Mouse (Mus musculus): ENCODE data around the gene Oser1. TPM values are rescaled to one million over a fixed set of nuclear protein-coding genes. Genes with fewer than 3 reads are reported as not detected.
"Not testable (repeated sequence)": the region's sequence is repeated elsewhere in the genome, so short reads cannot be mapped to it uniquely, and the experiment has no call there.

Oser1 gene
- polyA plus RNA-seq, 1 experiment from 2014 or later, result 83.2 TPM

GRCm38 (mm10) chr2:163417026-163417425 is 7.5 kb downstream of the Oser1 start:
- Histone ChIP-seq H3K4me3 (ENCODE audit: low read length) (no peak overlapping the region), H3K9ac (ENCODE audit: low read length) (no peak overlapping the region), H3K27ac (ENCODE audit: low read length) (no peak overlapping the region), H3K9me3 (ENCODE audit: control insufficient read depth, low read length) (no peaks in the 10 kb centered on the region), H3K4me1 (replicated peaks; ENCODE audit: control insufficient read depth, insufficient read depth, low read length) (peaks cover 18% of the 10 kb centered on the region), H3K27me3 (ENCODE audit: control insufficient read depth, insufficient read depth, low read depth, low read length) (no peaks in the 10 kb centered on the region), H3K4me2 (ENCODE audit: low read depth, low read length) (no peak overlapping the region), H3K36me3 (ENCODE audit: control insufficient read depth, insufficient read depth, low read length) (peaks cover 10% of the 10 kb centered on the region)
- no peak for ATAC-seq (ENCODE audit: low read depth)
- WGBS, result 90% methylated on average over 6 of the region's 6 CpGs

GRCm38 (mm10) chr2:163412846-163413590 is 11.5 kb downstream of the Oser1 start:
- 86% methylated on average over 9 of the region's 9 CpGs for WGBS
- Histone ChIP-seq H3K36me3 (ENCODE audit: control insufficient read depth, insufficient read depth, low read length) (peaks cover 30% of the 10 kb centered on the region), H3K4me3 (ENCODE audit: low read length) (no peak overlapping the region), H3K27ac (ENCODE audit: low read length) (no peak overlapping the region), H3K9ac (ENCODE audit: low read length) (no peak overlapping the region), H3K27me3 (ENCODE audit: control insufficient read depth, insufficient read depth, low read depth, low read length) (no peaks in the 10 kb centered on the region), H3K4me1 (replicated peaks; ENCODE audit: control insufficient read depth, insufficient read depth, low read length) (peaks cover 6% of the 10 kb centered on the region), H3K4me2 (ENCODE audit: low read depth, low read length) (no peak overlapping the region), H3K9me3 (ENCODE audit: control insufficient read depth, low read length) (no peaks in the 10 kb centered on the region)
- ATAC-seq (ENCODE audit: low read depth), result no peak

- Histone ChIP-seq H3K9me3 (ENCODE audit: control insufficient read depth, low read length) (no peaks in the 10 kb centered on the region), H3K27me3 (ENCODE audit: control insufficient read depth, insufficient read depth, low read depth, low read length) (no peaks in the 10 kb centered on the region), H3K4me1 (replicated peaks; ENCODE audit: control insufficient read depth, insufficient read depth, low read length) (peaks cover under 1% of the 10 kb centered on the region), H3K4me3 (ENCODE audit: low read length) (no peak overlapping the region), H3K27ac (ENCODE audit: low read length) (no peak overlapping the region), H3K9ac (ENCODE audit: low read length) (no peak overlapping the region), H3K36me3 (ENCODE audit: control insufficient read depth, insufficient read depth, low read length) (peaks cover 31% of the 10 kb centered on the region), H3K4me2 (ENCODE audit: low read depth, low read length) (no peak overlapping the region)
- no peak for ATAC-seq (ENCODE audit: low read depth)
- WGBS, result 96% methylated on average over 4 of the region's 4 CpGs
Observed at GRCm38 (mm10) chr2:163412419-163412818, 12.1 kb downstream of the Oser1 start.

GRCm38 (mm10) chr2:163411840-163412239 is 12.7 kb downstream of the Oser1 start:
- Histone ChIP-seq H3K27ac (ENCODE audit: low read length) (no peak overlapping the region), H3K27me3 (ENCODE audit: control insufficient read depth, insufficient read depth, low read depth, low read length) (no peaks in the 10 kb centered on the region), H3K9ac (ENCODE audit: low read length) (no peak overlapping the region), H3K9me3 (ENCODE audit: control insufficient read depth, low read length) (no peaks in the 10 kb centered on the region), H3K36me3 (ENCODE audit: control insufficient read depth, insufficient read depth, low read length) (peaks cover 36% of the 10 kb centered on the region), H3K4me2 (ENCODE audit: low read depth, low read length) (no peak overlapping the region), H3K4me1 (replicated peaks; ENCODE audit: control insufficient read depth, insufficient read depth, low read length) (no peaks in the 10 kb centered on the region), H3K4me3 (ENCODE audit: low read length) (no peak overlapping the region)
- whole genome bisulfite sequencing, result 93% methylated on average over 4 of the region's 4 CpGs
- ATAC-seq (ENCODE audit: low read depth), result no peak

GRCm38 (mm10) chr2:163411344-163411743 is 13.2 kb downstream of the Oser1 start:
- H3K4me2 ChIP-seq (ENCODE audit: low read depth, low read length); H3K27ac ChIP-seq (ENCODE audit: low read length); ATAC-seq (ENCODE audit: low read depth); H3K27me3 ChIP-seq (ENCODE audit: control insufficient read depth, insufficient read depth, low read depth, low read length); H3K4me3 ChIP-seq (ENCODE audit: low read length); H3K9ac ChIP-seq (ENCODE audit: low read length); H3K4me1 ChIP-seq (replicated peaks; ENCODE audit: control insufficient read depth, insufficient read depth, low read length); H3K9me3 ChIP-seq (ENCODE audit: control insufficient read depth, low read length): not testable (repeated sequence)
- peaks cover 36% of the 10 kb centered on the region for H3K36me3 ChIP-seq (ENCODE audit: control insufficient read depth, insufficient read depth, low read length)
- WGBS, result 86% methylated on average over 3 of the region's 3 CpGs

- no peak overlapping the region for H3K4me2 ChIP-seq (ENCODE audit: low read depth, low read length)
- whole genome bisulfite sequencing, result 91% methylated on average over 3 of the region's 3 CpGs
- H3K4me1 ChIP-seq (replicated peaks; ENCODE audit: control insufficient read depth, insufficient read depth, low read length), result no peaks in the 10 kb centered on the region
- ATAC-seq (ENCODE audit: low read depth), result no peak
- no peak overlapping the region for H3K9ac ChIP-seq (ENCODE audit: low read length)
- no peaks in the 10 kb centered on the region for H3K9me3 ChIP-seq (ENCODE audit: control insufficient read depth, low read length)
- no peak overlapping the region for H3K27ac ChIP-seq (ENCODE audit: low read length)
- H3K27me3 ChIP-seq (ENCODE audit: control insufficient read depth, insufficient read depth, low read depth, low read length), result no peaks in the 10 kb centered on the region
- no peak overlapping the region for H3K4me3 ChIP-seq (ENCODE audit: low read length)
- peaks cover 41% of the 10 kb centered on the region for H3K36me3 ChIP-seq (ENCODE audit: control insufficient read depth, insufficient read depth, low read length)
Observed at GRCm38 (mm10) chr2:163410211-163410610, 14.3 kb downstream of the Oser1 start.

GRCm38 (mm10) chr2:163404037-163404815 is 20.3 kb downstream of the Oser1 start:
- 0 out of 2 replicates have a peak overlapping the region, but pooled peaks have one; percentile 12 for H3K27ac ChIP-seq (ENCODE audit: low read length)
- peaks cover 8% of the 10 kb centered on the region for H3K4me1 ChIP-seq (replicated peaks; ENCODE audit: control insufficient read depth, insufficient read depth, low read length)
- H3K36me3 ChIP-seq (ENCODE audit: control insufficient read depth, insufficient read depth, low read length), result peaks cover 22% of the 10 kb centered on the region
- H3K4me2 ChIP-seq (ENCODE audit: low read depth, low read length), result no peak overlapping the region
- no peak overlapping the region for H3K4me3 ChIP-seq (ENCODE audit: low read length)
- no peaks in the 10 kb centered on the region for H3K27me3 ChIP-seq (ENCODE audit: control insufficient read depth, insufficient read depth, low read depth, low read length)
- 0 out of 2 replicates have a peak, but pooled peaks have one; percentile 30 for ATAC-seq (ENCODE audit: low read depth)
- 46% methylated on average over 8 of the region's 8 CpGs for WGBS
- no peak overlapping the region for H3K9ac ChIP-seq (ENCODE audit: low read length)
- no peaks in the 10 kb centered on the region for H3K9me3 ChIP-seq (ENCODE audit: control insufficient read depth, low read length)

- no peaks in the 10 kb centered on the region for H3K27me3 ChIP-seq (ENCODE audit: control insufficient read depth, insufficient read depth, low read depth, low read length)
- H3K27ac ChIP-seq (ENCODE audit: low read length), result no peak overlapping the region
- no peaks in the 10 kb centered on the region for H3K9me3 ChIP-seq (ENCODE audit: control insufficient read depth, low read length)
- H3K36me3 ChIP-seq (ENCODE audit: control insufficient read depth, insufficient read depth, low read length), result peaks cover 10% of the 10 kb centered on the region; the same call in 1 of the 2 replicates
- H3K4me2 ChIP-seq (ENCODE audit: low read depth, low read length), result no peak overlapping the region
- peaks cover 13% of the 10 kb centered on the region for H3K4me1 ChIP-seq (replicated peaks; ENCODE audit: control insufficient read depth, insufficient read depth, low read length)
- H3K4me3 ChIP-seq (ENCODE audit: low read length), result no peak overlapping the region
- ATAC-seq (ENCODE audit: low read depth), result no peak
- no peak overlapping the region for H3K9ac ChIP-seq (ENCODE audit: low read length)
- 6% methylated on average over 8 of the region's 8 CpGs for WGBS
Observed at GRCm38 (mm10) chr2:163401221-163401620, 23.3 kb downstream of the Oser1 start.

- H3K27me3 ChIP-seq (ENCODE audit: control insufficient read depth, insufficient read depth, low read depth, low read length), result no peaks in the 10 kb centered on the region
- WGBS, result 62% methylated on average over 8 of the region's 8 CpGs
- H3K27ac ChIP-seq (ENCODE audit: low read length), result no peak overlapping the region
- no peak overlapping the region for H3K9ac ChIP-seq (ENCODE audit: low read length)
- H3K4me2 ChIP-seq (ENCODE audit: low read depth, low read length), result no peak overlapping the region
- ATAC-seq (ENCODE audit: low read depth), result no peak
- H3K4me3 ChIP-seq (ENCODE audit: low read length), result no peak overlapping the region
- H3K4me1 ChIP-seq (replicated peaks; ENCODE audit: control insufficient read depth, insufficient read depth, low read length), result peaks cover 7% of the 10 kb centered on the region
- H3K36me3 ChIP-seq (ENCODE audit: control insufficient read depth, insufficient read depth, low read length), result no peaks in the 10 kb centered on the region
- no peaks in the 10 kb centered on the region for H3K9me3 ChIP-seq (ENCODE audit: control insufficient read depth, low read length)
Observed at GRCm38 (mm10) chr2:163399222-163399621, 25.3 kb downstream of the Oser1 start.
